ENCODE assay signal across 8 mouse cellular contexts in the genomic region with DNA sequence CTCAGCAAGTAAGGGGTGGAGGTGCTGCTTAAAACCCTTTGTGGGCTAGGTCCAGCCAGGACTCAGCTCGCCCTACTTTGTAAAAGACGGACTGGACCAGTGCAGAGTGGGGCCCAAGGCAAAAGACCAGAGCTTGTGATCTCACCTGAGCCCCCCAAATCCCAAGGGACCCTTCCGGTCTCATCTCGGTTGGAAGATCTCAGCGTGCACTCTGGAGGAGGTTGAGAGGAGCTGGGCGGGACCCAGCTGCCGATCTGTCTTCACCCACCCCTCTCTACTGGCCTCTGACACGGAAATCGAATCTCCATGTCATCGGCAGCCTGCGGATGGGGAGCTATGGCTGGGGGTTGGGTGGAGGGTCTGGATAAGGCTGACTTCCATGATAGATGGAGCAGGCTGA. TPM values are rescaled to one million over a fixed set of nuclear protein-coding genes. Genes with fewer than 3 reads are reported as not detected.
DNase-seq lines count a peak whose midpoint lies in the region; ATAC-seq lines count a peak whose summit lies in the region.

No protein-coding gene starts in this region.

- no peaks in the 10 kb centered on the region for H3K9me3 ChIP-seq in heart, embryonic 13.5 days
- no peaks in the 10 kb centered on the region for H3K9me3 ChIP-seq in hindbrain, embryonic 15.5 days
- H3K9me3 ChIP-seq in midbrain, embryonic 15.5 days = no peaks in the 10 kb centered on the region

- peaks cover 84% of the 10 kb centered on the region for H3K27me3 ChIP-seq in heart, embryonic 13.5 days (replicated peaks)
- no peaks in the 10 kb centered on the region for H3K27me3 ChIP-seq in hindbrain, embryonic 15.5 days
- no peaks in the 10 kb centered on the region for H3K27me3 ChIP-seq in midbrain, embryonic 15.5 days (replicated peaks)

- no peaks in the 10 kb centered on the region for H3K36me3 ChIP-seq in heart, embryonic 13.5 days
- no peaks in the 10 kb centered on the region for H3K36me3 ChIP-seq in hindbrain, embryonic 15.5 days
- no peaks in the 10 kb centered on the region for H3K36me3 ChIP-seq in midbrain, embryonic 15.5 days (replicated peaks)

- no peak for ATAC-seq in heart, embryonic 13.5 days (ENCODE audit: extremely low read depth, insufficient number of reproducible peaks, low FRiP score, low TSS enrichment)
- no peak for ATAC-seq in hindbrain, embryonic 15.5 days (ENCODE audit: low FRiP score, low read depth)
- ATAC-seq in midbrain, embryonic 15.5 days (replicated peaks) = no peak

- H3K4me1 ChIP-seq in heart, embryonic 13.5 days = peaks cover 21% of the 10 kb centered on the region
- no peaks in the 10 kb centered on the region for H3K4me1 ChIP-seq in brown adipose tissue, adult 24 weeks (ENCODE audit: control insufficient read depth, insufficient read depth, insufficient read length, low read length)
- H3K4me1 ChIP-seq in hindbrain, embryonic 15.5 days (replicated peaks) = peaks cover 66% of the 10 kb centered on the region
- H3K4me1 ChIP-seq in midbrain, embryonic 15.5 days = peaks cover 67% of the 10 kb centered on the region

- no peak overlapping the region for H3K27ac ChIP-seq in heart, embryonic 13.5 days (replicated peaks)
- H3K27ac ChIP-seq in brown adipose tissue, adult 24 weeks (replicated peaks; ENCODE audit: low read depth, low read length) = no peak overlapping the region
- H3K27ac ChIP-seq in hindbrain, embryonic 15.5 days (replicated peaks) = peak overlapping the region; percentile 74; the same call in 1 of the 2 replicates
- H3K27ac ChIP-seq in midbrain, embryonic 15.5 days = no peak overlapping the region

- no peak for DNase-seq in heart, postnatal 4 days
- DNase-seq in urinary bladder, postnatal 36 days (ENCODE audit: low spot score in 2 of 2) = no peak
- no peak for DNase-seq in B cell, adult 2 months
- DNase-seq in left cerebral cortex, adult 9 months (ENCODE audit: low spot score in 2 of 2) = no peak

- H3K9ac ChIP-seq in heart, embryonic 13.5 days = peak overlapping the region; percentile 85
- H3K9ac ChIP-seq in hindbrain, embryonic 15.5 days = peak overlapping the region; percentile 81
- H3K9ac ChIP-seq in midbrain, embryonic 15.5 days = peak overlapping the region; percentile 84

- H3K4me2 ChIP-seq in heart, embryonic 13.5 days = peak overlapping the region; percentile 94
- H3K4me2 ChIP-seq in hindbrain, embryonic 15.5 days = peak overlapping the region; percentile 84
- peak overlapping the region; percentile 95 for H3K4me2 ChIP-seq in midbrain, embryonic 15.5 days

- H3K4me3 ChIP-seq in heart, embryonic 13.5 days = peak overlapping the region; percentile 63
- peak overlapping the region; percentile 69 for H3K4me3 ChIP-seq in brown adipose tissue, adult 24 weeks (ENCODE audit: insufficient read depth, low read depth, low read length)
- H3K4me3 ChIP-seq in hindbrain, embryonic 15.5 days = peak overlapping the region; percentile 50
- peak overlapping the region; percentile 57 for H3K4me3 ChIP-seq in midbrain, embryonic 15.5 days

- 4% methylated on average over 11 of the region's 11 CpGs for WGBS in heart, embryonic 13.5 days
- WGBS in hindbrain, embryonic 15.5 days = 15% methylated on average over 11 of the region's 11 CpGs
- WGBS in midbrain, embryonic 15.5 days = 19% methylated on average over 11 of the region's 11 CpGs

RNA-seq across cellular contexts. Expression of a gene that starts 13.7 kb away (rescaled TPM):
- 4.9 and 5.3 TPM in 2 replicates for polyA plus RNA-seq in heart, embryonic 13.5 days (2015; fragmentation: Nextera tagmentation; extraction: Ambion mirVana)
- total RNA-seq in heart, postnatal 4 days (2021) = 10 to 100 TPM; 10.1 to 12.5 TPM
- polyA plus RNA-seq in brown adipose tissue, adult 24 weeks (2012; ENCODE audit: insufficient read depth, insufficient read length, missing spikeins) = 11.9 and 12.7 TPM in 2 replicates
- 343 and 372 TPM in 2 replicates for polyA plus RNA-seq in hindbrain, embryonic 15.5 days (2015; fragmentation: Nextera tagmentation; extraction: Ambion mirVana)
- 322 and 328 TPM in 2 replicates for polyA plus RNA-seq in midbrain, embryonic 15.5 days (2015; fragmentation: Nextera tagmentation; extraction: Ambion mirVana)

Comparison
In these comparisons a context has a peak if more than half of its experiments do, and no peak if none do; other contexts are left out.
1. RNA of a gene that starts 13.7 kb away (polyA plus RNA-seq): 343 to 372 TPM in hindbrain, embryonic 15.5 days and 322 to 328 TPM in midbrain, embryonic 15.5 days; 11.9 to 12.7 TPM in brown adipose tissue, adult 24 weeks and 4.9 to 5.3 TPM in heart, embryonic 13.5 days; every median in the first group is over 10 times any median in the second.
2. Peak in every context shown above with its lines, with median percentiles within 50 percentile points of each other: H3K4me2 ChIP-seq, H3K4me3 ChIP-seq and H3K9ac ChIP-seq.